16 mouse cellular contexts compared by ENCODE assay signal in the genomic region with DNA sequence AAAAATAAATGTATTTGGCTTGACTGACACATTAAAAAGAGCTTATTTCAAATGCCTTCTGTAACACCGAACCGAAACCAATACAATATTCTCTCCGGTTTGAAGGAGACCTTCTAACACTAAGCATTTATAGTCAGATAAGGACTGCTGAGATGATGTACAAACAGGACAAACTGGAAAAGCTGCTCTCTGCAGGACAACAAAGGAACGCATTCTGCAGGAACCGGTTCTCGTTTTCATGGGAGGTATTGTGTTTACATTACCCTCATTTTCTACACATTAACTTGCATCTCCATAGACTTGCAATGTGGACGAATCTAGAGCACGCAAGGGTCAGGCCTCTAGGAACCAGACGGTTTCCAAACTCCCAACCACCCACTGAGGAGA. TPM values are rescaled to one million over a fixed set of nuclear protein-coding genes. Genes with fewer than 3 reads are reported as not detected.
DNase-seq lines count a peak whose midpoint lies in the region; ATAC-seq and TF ChIP-seq lines count a peak whose summit lies in the region.
"Had no signal": no experiment of that assay in that cellular context is flagged by ENCODE, and none has a peak within 500 bp of the region (broad histone marks: within the 10 kb centered on the region; RNA-seq: fewer than 3 reads in every experiment).

No protein-coding gene starts in this region.

- no peak overlapping the region for H3K4me2 ChIP-seq in lung, embryonic 14.5 days
- H3K4me2 ChIP-seq in embryonic facial prominence, embryonic 14.5 days (ENCODE audit: low read depth, low read length): no peak overlapping the region
- H3K4me2 ChIP-seq in embryonic facial prominence, embryonic 15.5 days (replicated peaks): no peak overlapping the region
- H3K4me2 ChIP-seq: embryonic facial prominence, embryonic 12.5 days; heart, embryonic 12.5 days; midbrain, embryonic 12.5 days had no signal

- H3K27ac ChIP-seq in lung, embryonic 14.5 days (ENCODE audit: low read depth): no peak overlapping the region
- no peak overlapping the region for H3K27ac ChIP-seq in embryonic facial prominence, embryonic 14.5 days (replicated peaks; ENCODE audit: low read depth, low read length)
- H3K27ac ChIP-seq in embryonic facial prominence, embryonic 15.5 days (replicated peaks): peak overlapping the region; percentile 63; the same call in 1 of the 2 replicates
- H3K27ac ChIP-seq: embryonic facial prominence, embryonic 12.5 days; gastrocnemius, adult 2 months; hindbrain, embryonic 10.5 days; midbrain, embryonic 12.5 days had no signal

- no peaks in the 10 kb centered on the region for H3K36me3 ChIP-seq in lung, embryonic 14.5 days (ENCODE audit: insufficient read depth)
- no peaks in the 10 kb centered on the region for H3K36me3 ChIP-seq in embryonic facial prominence, embryonic 14.5 days (ENCODE audit: control insufficient read depth, insufficient read depth, low read length)
- no peaks in the 10 kb centered on the region for H3K36me3 ChIP-seq in embryonic facial prominence, embryonic 15.5 days
- H3K36me3 ChIP-seq: embryonic facial prominence, embryonic 12.5 days; heart, embryonic 12.5 days; hindbrain, embryonic 10.5 days; midbrain, embryonic 12.5 days had no signal

- WGBS in lung, embryonic 14.5 days: 62% methylated on average over 9 of the region's 9 CpGs
- 78% methylated on average over 9 of the region's 9 CpGs for WGBS in embryonic facial prominence, embryonic 14.5 days
- 67% methylated on average over 9 of the region's 9 CpGs for WGBS in embryonic facial prominence, embryonic 15.5 days

- no peaks in the 10 kb centered on the region for H3K27me3 ChIP-seq in lung, embryonic 14.5 days (ENCODE audit: insufficient read depth, low read length)
- no peaks in the 10 kb centered on the region for H3K27me3 ChIP-seq in embryonic facial prominence, embryonic 14.5 days (replicated peaks; ENCODE audit: control insufficient read depth, insufficient read depth, low read length)
- no peaks in the 10 kb centered on the region for H3K27me3 ChIP-seq in embryonic facial prominence, embryonic 15.5 days
- H3K27me3 ChIP-seq: embryonic facial prominence, embryonic 12.5 days; heart, embryonic 12.5 days; midbrain, embryonic 12.5 days had no signal

- H3K4me1 ChIP-seq in lung, embryonic 14.5 days (ENCODE audit: insufficient read depth): no peaks in the 10 kb centered on the region
- H3K4me1 ChIP-seq in embryonic facial prominence, embryonic 14.5 days (ENCODE audit: control insufficient read depth, insufficient read depth, low read length): 0 out of 2 replicates have a peak, but pooled peaks cover 4% of the 10 kb centered on the region
- H3K4me1 ChIP-seq in embryonic facial prominence, embryonic 15.5 days: 0 out of 2 replicates have a peak, but pooled peaks cover 7% of the 10 kb centered on the region
- H3K4me1 ChIP-seq: embryonic facial prominence, embryonic 12.5 days; heart, embryonic 12.5 days; hindbrain, embryonic 10.5 days; midbrain, embryonic 12.5 days had no signal

- peak; percentile 58; the same call in 1 of the 2 replicates for ATAC-seq in lung, embryonic 14.5 days (ENCODE audit: insufficient read depth)
- ATAC-seq in embryonic facial prominence, embryonic 14.5 days (ENCODE audit: low read depth): peak; percentile 71
- no peak for ATAC-seq in embryonic facial prominence, embryonic 15.5 days (ENCODE audit: insufficient number of reproducible peaks, low FRiP score, low TSS enrichment, low read depth)

- no peak for TF ChIP-seq CTCF in lung, embryonic 14.5 days (IDR thresholded peaks at IDR 0.05; ENCODE audit: low read depth)

- DNase-seq in lung, embryonic 14.5 days: peak; percentile 66
- no peak for DNase-seq in lung, postnatal 4 days
- peak; percentile 58 for DNase-seq in embryonic facial prominence, embryonic 14.5 days (ENCODE audit: low spot score)
- peak; percentile 38 for DNase-seq in lung, postnatal 36 days
- DNase-seq in natural killer cell, adult 2 months (ENCODE audit: low spot score in 2 of 2): no peak
- no peak for DNase-seq in adipocyte (ENCODE audit: low spot score)
- DNase-seq: adrenal gland, adult 8-10 months; cerebellum, adult 18-20 months had no signal

- no peak overlapping the region for H3K4me3 ChIP-seq in lung, embryonic 14.5 days (ENCODE audit: low read depth, low read length)
- H3K4me3 ChIP-seq in embryonic facial prominence, embryonic 14.5 days (ENCODE audit: low read depth, low read length): no peak overlapping the region
- no peak overlapping the region for H3K4me3 ChIP-seq in embryonic facial prominence, embryonic 15.5 days (replicated peaks)
- H3K4me3 ChIP-seq: embryonic facial prominence, embryonic 12.5 days; gastrocnemius, adult 2 months; heart, embryonic 12.5 days; hindbrain, embryonic 10.5 days; midbrain, embryonic 12.5 days had no signal

- no peak overlapping the region for H3K9ac ChIP-seq in lung, embryonic 14.5 days
- H3K9ac ChIP-seq in embryonic facial prominence, embryonic 14.5 days (ENCODE audit: low read depth, low read length): no peak overlapping the region
- H3K9ac ChIP-seq in embryonic facial prominence, embryonic 15.5 days: no peak overlapping the region
- H3K9ac ChIP-seq: embryonic facial prominence, embryonic 12.5 days; heart, embryonic 12.5 days; midbrain, embryonic 12.5 days had no signal

- H3K9me3 ChIP-seq in lung, embryonic 14.5 days (ENCODE audit: low read depth, low read length): no peaks in the 10 kb centered on the region
- no peaks in the 10 kb centered on the region for H3K9me3 ChIP-seq in embryonic facial prominence, embryonic 14.5 days (ENCODE audit: control insufficient read depth, low read length)
- H3K9me3 ChIP-seq in embryonic facial prominence, embryonic 15.5 days (replicated peaks): no peaks in the 10 kb centered on the region
- H3K9me3 ChIP-seq: embryonic facial prominence, embryonic 12.5 days; heart, embryonic 12.5 days; hindbrain, embryonic 10.5 days; midbrain, embryonic 12.5 days had no signal

RNA-seq across cellular contexts. Expression of gene Bcl2l14, which starts 7.6 kb away (rescaled TPM):
- polyA plus RNA-seq in lung, embryonic 14.5 days (2014; fragmentation: Nextera tagmentation; extraction: Ambion mirVana): 2.8 and 3.6 TPM in 2 replicates
- polyA plus RNA-seq in embryonic facial prominence, embryonic 14.5 days (2014; fragmentation: Nextera tagmentation; extraction: Ambion mirVana): 2.6 and 3.0 TPM in 2 replicates
- 2.4 and 2.8 TPM in 2 replicates for polyA plus RNA-seq in embryonic facial prominence, embryonic 15.5 days (2015; fragmentation: Nextera tagmentation; extraction: Ambion mirVana)
- polyA plus RNA-seq: C2C12; liver, adult 2 months had no signal

Comparison
In these comparisons a context has a peak if more than half of its experiments do, and no peak if none do; other contexts are left out.
1. DNase-seq: peak in lung, embryonic 14.5 days (single experiment), embryonic facial prominence, embryonic 14.5 days (single experiment) and lung, postnatal 36 days (single experiment); none in lung, postnatal 4 days (0 of 2), natural killer cell, adult 2 months (0 of 2) and adipocyte (single experiment).